Mouse (Mus musculus): Measurements from ENCODE around the gene Gal3st2. TPM values are rescaled to one million over a fixed set of nuclear protein-coding genes. Genes with fewer than 3 reads are reported as not detected.
A peak's percentile ranks its signal among the peaks of the same experiment; 100 is the strongest.
"Not testable (repeated sequence)": the region's sequence is repeated elsewhere in the genome, so short reads cannot be mapped to it uniquely, and the experiment has no call there.

Gene Gal3st2
- total RNA-seq, 2 experiments from 2014 or later: not detected

DNA sequence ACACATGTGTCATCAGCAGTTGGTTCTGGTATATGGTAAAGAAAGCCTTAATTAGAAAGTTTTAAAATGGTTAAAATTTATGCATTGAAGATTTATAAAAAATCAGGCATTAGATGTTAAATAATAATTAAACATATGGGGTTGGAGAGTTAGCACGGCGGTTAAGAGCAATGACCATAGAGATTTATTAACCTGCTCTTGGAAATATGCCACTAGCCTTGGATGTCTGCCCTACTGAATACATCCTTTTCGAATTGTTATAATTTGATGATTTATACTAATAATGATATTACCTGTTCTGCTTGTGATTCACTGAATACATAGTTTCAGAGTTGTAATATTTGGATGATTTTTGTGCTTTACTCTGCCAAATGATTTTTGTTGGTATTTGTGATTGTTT lies 3.1 kb upstream of the Gal3st2 start:
- no peak for ATAC-seq (replicated peaks; ENCODE audit: low FRiP score, poor library complexity, severe bottlenecking)

DNA sequence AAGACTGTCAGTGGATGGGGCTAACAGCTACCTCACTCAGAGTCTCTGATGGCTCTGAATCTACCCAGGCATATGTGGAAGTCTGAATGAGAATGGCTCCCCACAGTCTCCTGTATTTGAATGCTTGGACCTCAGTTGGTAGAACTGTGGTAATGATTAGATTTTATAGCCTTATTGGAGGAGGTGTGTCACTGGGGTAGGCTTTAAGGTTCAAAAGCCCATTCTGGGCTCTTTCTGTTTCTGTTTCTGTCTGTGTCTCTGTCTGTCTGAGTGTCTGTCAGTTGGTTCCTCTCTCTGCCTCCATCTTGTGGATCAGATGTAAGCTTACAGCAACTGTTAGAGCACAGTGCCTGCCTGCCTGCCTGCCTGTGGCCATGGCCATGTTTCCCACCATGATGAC lies 1.5 kb upstream of the Gal3st2 start:
- no peak for ATAC-seq (replicated peaks; ENCODE audit: low FRiP score, poor library complexity, severe bottlenecking)

DNA sequence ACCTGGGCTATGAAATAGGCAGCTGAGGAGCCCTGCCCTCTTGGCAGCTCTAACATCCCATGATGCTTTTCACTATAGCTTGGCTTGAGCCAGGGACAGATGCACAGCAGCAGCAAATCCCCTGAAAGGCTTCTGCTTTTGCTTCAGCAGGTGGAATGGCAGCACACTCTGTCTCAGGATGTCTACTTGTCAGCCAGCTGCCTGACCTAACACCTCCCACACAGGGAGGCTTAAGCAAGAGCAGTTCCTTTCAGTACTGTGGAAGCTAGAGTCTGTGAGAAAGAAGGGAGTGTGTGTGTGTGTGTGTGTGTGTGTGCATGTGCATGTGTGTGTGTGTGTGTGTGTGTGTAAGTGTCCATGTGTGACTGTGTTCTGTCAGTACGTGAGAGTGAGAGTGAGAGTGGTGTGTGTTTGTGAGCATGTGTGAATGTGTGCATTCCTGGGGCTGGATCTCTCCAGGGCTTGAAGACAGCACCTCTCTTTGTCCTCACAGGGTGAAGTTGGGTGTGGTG lies 10.5 kb downstream of the Gal3st2 start:
- not testable (repeated sequence) for ATAC-seq (replicated peaks; ENCODE audit: low FRiP score, poor library complexity, severe bottlenecking)

DNA sequence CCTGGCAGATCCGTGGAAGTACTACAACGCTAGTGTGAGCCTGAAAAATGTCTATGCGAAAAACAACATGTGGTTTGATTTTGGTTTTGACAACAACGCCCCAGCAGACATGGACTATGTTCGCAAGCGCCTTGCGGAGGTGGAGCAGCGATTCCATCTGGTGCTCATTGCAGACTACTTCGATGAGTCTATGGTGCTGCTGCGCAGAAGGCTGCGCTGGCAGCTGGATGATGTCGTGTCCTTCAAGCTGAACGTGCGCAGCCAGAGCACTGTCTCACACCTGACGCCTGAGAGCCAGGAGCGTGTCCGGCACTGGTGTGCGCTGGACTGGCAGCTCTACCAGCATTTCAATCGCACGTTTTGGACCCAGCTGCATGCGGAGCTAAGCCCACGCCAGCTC lies 13.3 kb downstream of the Gal3st2 start:
- not testable (repeated sequence) for ATAC-seq (replicated peaks; ENCODE audit: low FRiP score, poor library complexity, severe bottlenecking)

DNA sequence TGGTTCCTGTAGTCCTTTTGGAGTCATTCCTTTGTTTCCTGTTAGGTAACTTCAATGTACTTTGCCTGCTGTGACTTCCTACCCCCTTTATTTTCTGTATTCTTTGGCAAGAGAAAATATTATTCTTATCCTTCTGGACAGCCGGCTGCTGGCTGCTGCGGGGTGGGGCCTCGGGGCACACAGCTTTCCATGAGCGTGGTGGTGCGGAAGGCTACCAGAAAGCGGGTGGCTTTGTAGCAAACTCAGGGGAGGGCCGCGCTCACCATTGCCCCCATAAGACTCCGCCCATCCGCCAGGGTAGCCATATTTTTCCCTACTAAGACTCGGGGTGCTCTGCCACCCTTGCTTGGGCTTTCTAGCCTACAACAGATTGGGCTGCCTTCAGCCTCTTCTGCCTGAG lies 20.7 kb downstream of the Gal3st2 start:
- ATAC-seq (replicated peaks; ENCODE audit: low FRiP score, poor library complexity, severe bottlenecking): not testable (repeated sequence)

DNA sequence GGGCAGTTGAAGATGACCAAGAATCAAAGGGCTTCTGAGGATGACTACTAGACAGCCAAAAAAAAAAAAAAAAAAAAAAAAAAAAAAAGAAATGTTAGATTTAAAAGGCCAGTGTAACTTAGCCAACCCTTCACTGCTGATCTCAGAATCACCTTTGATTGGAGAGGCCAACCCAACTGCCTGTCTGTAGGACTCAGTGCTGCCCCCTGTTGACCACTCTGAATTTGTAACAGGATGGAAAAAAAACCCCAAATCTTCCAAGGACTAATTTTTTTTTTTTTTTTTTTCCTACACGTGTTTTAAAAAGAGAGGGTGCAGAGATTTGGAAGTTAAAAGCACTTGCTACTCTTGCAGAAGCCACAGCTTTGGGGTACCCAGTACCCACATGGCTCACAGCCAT lies 29.8 kb downstream of the Gal3st2 start:
- ATAC-seq (replicated peaks; ENCODE audit: low FRiP score, poor library complexity, severe bottlenecking): not testable (repeated sequence)

DNA sequence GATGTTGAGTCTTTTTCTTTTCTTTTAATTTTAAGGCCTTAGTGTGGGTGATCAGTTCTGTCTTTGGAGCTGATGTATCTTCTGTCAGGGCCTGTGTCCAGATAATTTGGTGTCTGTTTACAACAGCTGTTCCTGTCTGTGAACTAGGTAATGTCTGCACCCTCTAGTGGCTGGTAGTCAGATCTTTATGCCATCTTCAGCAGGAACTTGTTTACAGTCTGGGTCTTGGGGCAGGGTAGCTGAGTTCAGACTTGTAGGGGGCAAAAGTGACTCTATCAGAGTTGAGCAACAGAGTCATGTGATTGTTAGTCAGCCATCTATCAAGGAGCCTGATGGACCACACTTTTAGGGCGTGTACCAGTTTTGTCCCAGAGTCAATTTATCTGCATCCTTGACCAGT lies 36.3 kb downstream of the Gal3st2 start:
- not testable (repeated sequence) for ATAC-seq (replicated peaks; ENCODE audit: low FRiP score, poor library complexity, severe bottlenecking)

DNA sequence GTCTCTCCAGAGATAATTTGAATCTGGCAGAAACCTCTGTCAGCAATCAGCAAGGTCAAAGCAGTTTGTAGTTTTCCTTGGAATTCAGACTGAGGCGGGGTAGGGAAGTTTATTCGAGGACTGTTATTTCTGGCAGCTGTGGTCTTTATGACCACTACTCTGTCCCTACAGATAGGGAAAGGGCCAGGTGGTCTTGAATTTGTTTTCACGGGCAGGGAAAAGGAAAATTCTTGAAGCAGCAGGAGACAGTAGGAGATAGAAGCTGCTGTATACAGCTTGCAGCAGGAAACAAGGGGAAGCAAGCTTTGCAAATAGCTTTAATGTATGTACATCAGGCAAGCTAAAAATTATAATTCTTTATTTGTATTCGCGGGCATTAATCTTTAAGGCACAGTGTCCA lies 40.2 kb downstream of the Gal3st2 start:
- ATAC-seq (replicated peaks; ENCODE audit: low FRiP score, poor library complexity, severe bottlenecking): not testable (repeated sequence)

DNA sequence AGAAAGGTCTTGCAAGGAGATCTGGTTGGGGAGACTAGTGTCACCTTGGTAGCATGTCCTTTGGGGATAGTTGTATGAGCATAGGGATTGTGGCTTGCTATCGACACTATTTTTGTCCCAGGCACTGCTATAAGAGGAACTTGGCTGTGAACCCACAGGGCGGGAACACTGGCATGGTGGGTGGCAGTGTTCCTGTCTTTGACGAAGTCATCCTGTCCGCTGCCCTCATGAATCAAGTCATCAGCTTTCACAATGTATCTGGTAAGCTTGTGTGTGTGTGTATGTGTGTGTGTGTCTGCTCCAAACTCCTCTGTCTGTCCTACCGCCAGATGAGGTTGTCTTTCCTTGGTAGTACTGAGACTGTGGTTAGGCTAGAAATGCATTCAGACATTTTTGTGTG lies 45.6 kb downstream of the Gal3st2 start:
- not testable (repeated sequence) for ATAC-seq (replicated peaks; ENCODE audit: low FRiP score, poor library complexity, severe bottlenecking)

DNA sequence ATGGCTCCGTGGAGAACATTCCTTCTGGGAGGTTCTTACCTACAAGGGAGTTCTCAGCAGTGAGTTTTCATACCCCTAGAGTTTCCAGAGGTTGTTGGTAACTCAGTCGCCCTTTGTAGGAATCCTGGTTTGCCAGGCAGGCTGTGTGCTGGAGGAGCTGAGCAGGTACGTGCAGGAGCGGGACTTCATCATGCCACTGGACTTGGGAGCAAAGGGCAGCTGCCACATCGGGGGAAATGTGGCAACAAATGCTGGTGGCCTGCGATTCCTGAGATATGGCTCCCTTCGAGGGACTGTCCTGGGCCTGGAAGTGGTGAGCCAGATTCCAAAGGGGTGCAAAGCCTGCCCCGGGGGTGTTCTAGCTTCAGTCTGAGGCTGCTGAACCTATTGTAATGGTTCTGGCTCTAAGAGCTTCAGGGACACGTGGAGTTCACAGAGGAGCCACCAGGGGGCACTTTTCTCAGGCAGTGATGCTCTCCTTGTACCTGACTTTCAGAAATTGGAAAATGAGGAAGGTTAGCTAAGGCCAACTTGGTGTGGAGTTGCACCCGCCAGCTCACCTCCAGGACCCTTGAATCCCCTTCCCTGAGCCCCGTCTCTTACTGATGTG lies 48.0 kb downstream of the Gal3st2 start:
- ATAC-seq (replicated peaks; ENCODE audit: low FRiP score, poor library complexity, severe bottlenecking): peak; percentile 82

DNA sequence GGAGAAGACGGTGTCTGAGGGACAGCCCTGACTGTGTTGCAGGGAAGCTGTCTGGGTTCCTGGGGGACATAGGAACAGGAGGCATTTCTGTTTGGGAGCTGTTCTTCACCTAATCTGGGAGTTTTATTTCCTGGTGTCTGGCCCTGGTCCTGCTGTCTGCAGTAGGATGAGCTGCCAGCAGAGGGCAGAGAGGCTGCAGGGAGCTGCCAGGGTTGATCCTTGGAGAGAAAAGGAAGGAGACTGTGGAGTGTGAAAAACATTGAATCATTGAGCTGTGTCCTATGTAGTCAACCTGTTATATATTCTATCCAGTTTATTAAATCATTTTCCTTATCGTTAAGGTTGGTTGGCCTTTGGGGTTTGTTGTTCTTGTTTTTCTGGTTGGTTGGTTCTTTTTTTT lies 50.8 kb downstream of the Gal3st2 start:
- not testable (repeated sequence) for ATAC-seq (replicated peaks; ENCODE audit: low FRiP score, poor library complexity, severe bottlenecking)

DNA sequence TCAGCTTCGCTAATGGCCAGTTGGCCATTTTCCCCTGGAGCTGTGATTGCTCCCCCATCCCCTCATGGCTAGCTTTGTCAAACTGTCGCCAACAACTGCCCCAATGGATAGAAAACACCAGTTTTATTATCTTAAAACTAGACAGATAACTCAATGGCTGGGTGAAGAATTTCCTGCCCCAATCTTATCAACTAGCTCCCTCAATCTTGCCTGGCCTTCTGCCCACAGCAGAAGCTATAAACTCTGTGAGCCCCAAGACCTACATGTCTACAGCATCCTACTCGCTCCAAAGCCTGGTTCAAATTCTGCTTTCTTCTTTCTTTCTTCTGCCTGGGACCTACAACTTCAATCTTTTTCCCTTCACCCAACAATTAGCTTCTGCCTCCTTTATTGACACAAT lies 56.1 kb downstream of the Gal3st2 start:
- not testable (repeated sequence) for ATAC-seq (replicated peaks; ENCODE audit: low FRiP score, poor library complexity, severe bottlenecking)

DNA sequence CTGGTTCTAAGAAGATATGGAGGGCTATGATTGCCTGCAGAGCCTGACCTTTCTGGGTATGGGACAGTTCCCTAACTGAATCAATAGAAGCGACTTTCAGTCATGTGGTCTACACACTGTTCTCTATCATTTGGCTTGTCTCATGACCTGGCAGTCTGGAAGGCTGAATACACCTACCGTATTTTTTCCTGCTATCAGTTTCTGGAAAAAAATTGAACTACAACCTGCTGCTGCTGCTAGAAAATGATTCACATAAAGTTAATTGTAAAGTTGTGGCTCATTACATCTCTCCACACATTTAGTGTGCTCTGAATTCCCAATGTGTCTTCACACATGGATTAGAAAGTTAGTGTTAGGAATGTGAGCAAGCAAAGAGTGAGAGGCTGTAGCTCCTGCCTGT lies 56.9 kb downstream of the Gal3st2 start, which contains the start of gene Gal3st2b:
Gal3st2b (plus strand) TSS at position 301 of the 400 bp plus-strand sequence.
- not testable (repeated sequence) for ATAC-seq (replicated peaks; ENCODE audit: low FRiP score, poor library complexity, severe bottlenecking)

DNA sequence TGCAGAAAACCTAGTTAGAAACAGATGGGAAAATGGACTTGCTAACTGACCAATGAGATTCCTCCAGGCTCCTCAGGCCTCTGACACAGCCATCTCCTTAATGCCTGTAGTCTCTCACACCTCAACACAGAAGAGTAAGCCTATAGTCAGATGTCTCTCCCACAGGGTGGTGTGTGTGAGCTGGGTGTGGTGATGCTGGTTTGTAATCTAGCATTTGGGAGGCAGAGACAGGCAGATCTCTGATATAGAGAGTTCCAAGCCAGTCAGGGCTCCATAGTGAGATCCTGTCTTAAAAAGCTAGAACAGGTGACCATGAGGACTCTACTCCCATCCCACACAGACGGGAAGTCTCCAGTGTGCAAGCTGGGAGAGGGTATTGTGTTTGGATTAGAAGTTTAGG lies 57.7 kb downstream of the Gal3st2 start:
- ATAC-seq (replicated peaks; ENCODE audit: low FRiP score, poor library complexity, severe bottlenecking): not testable (repeated sequence)

DNA sequence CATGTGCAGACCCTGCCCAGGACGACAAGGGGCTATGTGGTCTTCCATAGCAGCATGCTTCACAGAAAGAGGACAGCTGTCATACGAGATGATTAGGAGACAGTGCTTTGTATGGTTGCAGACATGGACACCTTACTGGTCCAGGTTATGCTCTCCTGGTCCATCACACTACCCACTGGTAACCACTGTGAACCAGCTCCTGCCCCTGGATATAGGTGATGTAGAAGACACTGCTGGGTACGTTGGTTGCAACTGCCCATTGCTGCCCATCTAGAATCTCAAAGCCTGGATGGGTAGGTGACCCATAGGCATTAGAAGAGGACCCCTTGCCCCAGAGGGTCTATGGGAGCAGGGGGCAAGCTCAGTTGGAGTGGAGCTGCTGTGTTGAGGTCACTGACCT lies 58.2 kb downstream of the Gal3st2 start:
- not testable (repeated sequence) for ATAC-seq (replicated peaks; ENCODE audit: low FRiP score, poor library complexity, severe bottlenecking)

DNA sequence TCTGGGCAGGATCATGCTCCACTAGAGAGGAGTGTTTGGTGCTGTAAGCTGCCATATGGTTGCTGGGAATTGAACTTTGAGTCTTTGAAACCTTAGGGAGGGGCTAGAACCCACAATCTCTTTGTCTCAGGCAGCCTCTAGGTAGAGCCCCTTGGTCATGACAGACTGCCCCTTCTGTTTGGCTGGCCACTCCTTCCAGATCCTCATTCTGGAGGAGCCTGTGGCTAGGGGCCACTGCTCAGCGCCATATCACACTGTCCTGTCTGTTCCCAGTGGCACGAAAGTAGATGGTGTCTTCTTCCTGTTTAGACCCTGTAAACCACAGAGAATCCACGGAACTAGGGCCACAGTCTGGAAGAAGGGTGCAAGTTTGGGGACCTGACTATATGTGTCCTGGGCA lies 61.5 kb downstream of the Gal3st2 start:
- ATAC-seq (replicated peaks; ENCODE audit: low FRiP score, poor library complexity, severe bottlenecking): not testable (repeated sequence)

DNA sequence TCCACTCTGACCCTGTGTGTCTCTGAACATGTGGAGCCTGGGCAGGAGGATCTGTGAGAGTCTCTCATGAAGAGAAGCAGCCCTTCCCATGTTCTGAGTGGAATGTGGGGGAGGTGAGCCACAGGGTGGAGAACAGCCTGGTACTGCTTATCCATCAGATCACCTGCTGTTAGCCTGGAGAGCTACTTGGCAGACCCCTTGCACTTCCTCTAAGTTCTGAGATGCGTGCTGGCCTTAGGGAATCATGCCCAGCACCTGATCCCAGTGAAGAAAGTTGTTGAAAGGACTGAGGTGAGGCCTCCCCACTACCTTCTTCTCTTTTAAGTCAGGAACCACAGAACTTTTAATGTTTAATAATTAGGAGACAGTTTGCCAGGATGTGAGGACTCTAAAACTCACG lies 62.0 kb downstream of the Gal3st2 start:
- ATAC-seq (replicated peaks; ENCODE audit: low FRiP score, poor library complexity, severe bottlenecking): not testable (repeated sequence)

Other genes with a start within 250 kb of the Gal3st2 start
- gene Stk25, start 202.6 kb upstream of the Gal3st2 start, total RNA-seq (2015; ENCODE audit: low replicate concordance): 6.0 and 9.8 TPM in 2 replicates
- 7.9 and 14.8 TPM in 2 replicates for gene Stk25, start 202.6 kb upstream of the Gal3st2 start, total RNA-seq (2017; ENCODE audit: low replicate concordance)
- gene Bok, start 175.6 kb upstream of the Gal3st2 start, total RNA-seq (2015; ENCODE audit: low replicate concordance): not detected in 2 replicates
- not detected in 2 replicates for gene Bok, start 175.6 kb upstream of the Gal3st2 start, total RNA-seq (2017; ENCODE audit: low replicate concordance)
- gene Atg4b, start 109.8 kb upstream of the Gal3st2 start, total RNA-seq (2015; ENCODE audit: low replicate concordance): 12.3 and 20.7 TPM in 2 replicates
- gene Atg4b, start 109.8 kb upstream of the Gal3st2 start, total RNA-seq (2017; ENCODE audit: low replicate concordance): 20.8 and 21.0 TPM in 2 replicates
- 6.3 and 15.0 TPM in 2 replicates for gene Thap4, start 106.4 kb upstream of the Gal3st2 start, total RNA-seq (2015; ENCODE audit: low replicate concordance)
- gene Thap4, start 106.4 kb upstream of the Gal3st2 start, total RNA-seq (2017; ENCODE audit: low replicate concordance): 1.4 and 6.1 TPM in 2 replicates
- gene Dtymk, start 59.4 kb upstream of the Gal3st2 start, total RNA-seq (2015; ENCODE audit: low replicate concordance): 41.9 and 43.5 TPM in 2 replicates
- 33.8 and 74.4 TPM in 2 replicates for gene Dtymk, start 59.4 kb upstream of the Gal3st2 start, total RNA-seq (2017; ENCODE audit: low replicate concordance)
- gene Ing5, start 57.3 kb upstream of the Gal3st2 start, total RNA-seq (2015; ENCODE audit: low replicate concordance): 2.9 and 4.4 TPM in 2 replicates
- gene Ing5, start 57.3 kb upstream of the Gal3st2 start, total RNA-seq (2017; ENCODE audit: low replicate concordance): 7.5 and 11.7 TPM in 2 replicates
- gene D2hgdh, start 36.4 kb upstream of the Gal3st2 start, total RNA-seq (2015; ENCODE audit: low replicate concordance): 7.9 and 12.5 TPM in 2 replicates
- gene D2hgdh, start 36.4 kb upstream of the Gal3st2 start, total RNA-seq (2017; ENCODE audit: low replicate concordance): 11.8 and 13.6 TPM in 2 replicates
- not detected in 2 replicates for gene Gal3st2b, start 57.0 kb downstream of the Gal3st2 start, total RNA-seq (2015; ENCODE audit: low replicate concordance)
- gene Gal3st2b, start 57.0 kb downstream of the Gal3st2 start, total RNA-seq (2017; ENCODE audit: low replicate concordance): not detected in 2 replicates
- not detected in 2 replicates for gene Gal3st2c, start 129.2 kb downstream of the Gal3st2 start, total RNA-seq (2015; ENCODE audit: low replicate concordance)
- gene Gal3st2c, start 129.2 kb downstream of the Gal3st2 start, total RNA-seq (2017; ENCODE audit: low replicate concordance): 0.14 TPM in 1 of 2 replicates, not detected in the other
- gene Neu4, start 159.1 kb downstream of the Gal3st2 start, total RNA-seq (2015; ENCODE audit: low replicate concordance): not detected in 2 replicates
- not detected in 2 replicates for gene Neu4, start 159.1 kb downstream of the Gal3st2 start, total RNA-seq (2017; ENCODE audit: low replicate concordance)
- not detected in 2 replicates for gene Pdcd1, start 191.2 kb downstream of the Gal3st2 start, total RNA-seq (2015; ENCODE audit: low replicate concordance)
- gene Pdcd1, start 191.2 kb downstream of the Gal3st2 start, total RNA-seq (2017; ENCODE audit: low replicate concordance): not detected in 2 replicates

All from erythroblast, adult 5-6 weeks (primary cell).